Mouse (Mus musculus): ENCODE data around the gene Anks6.

- TF ChIP-seq CTCF (IDR thresholded peaks at IDR 0.05; ENCODE audit: low read depth) (no peak), EP300 (IDR thresholded peaks at IDR 0.05; ENCODE audit: low read depth) (no peak)
Observed at GRCm38 (mm10) chr4:47015156-47015555, 42.1 kb downstream of the Anks6 start.

Data from liver, postnatal 0 days (tissue).